Mouse (Mus musculus) erythroblast, adult 5-6 weeks (primary cell): ENCODE data around the gene Pkp3. TPM values are rescaled to one million over a fixed set of nuclear protein-coding genes. Genes with fewer than 3 reads are reported as not detected.

Experiments used
- ATAC-seq: replicated peaks from 2 replicates; pipeline ENCODE4 v1.8.0; 2016; ENCODE audit warnings: moderate number of reproducible peaks, mild to moderate bottlenecking, moderate TSS enrichment, inconsistent platforms; ENCODE audit not compliant: poor library complexity, low FRiP score, severe bottlenecking
- total RNA-seq, 2 experiments: library from RNA; stranded (forward) in 1 of 2; stranded (reverse) in 1 of 2; fragments of 150-400 nt in 1 of 2; fragments of 200-764, 138-1000 nt in 1 of 2; gene quantifications; 2 replicates each; pipeline versions ENCODE4 v1.2.3 to v1.2.4; 2015 to 2017; ENCODE audit warnings: low replicate concordance in 2 of 2

The Pkp3 gene
- total RNA-seq, 2 experiments from 2014 or later = not detected

GRCm38 (mm10) chr7:141131904-141132755, 54.1 kb downstream of the Pkp3 start:
- ATAC-seq = peak; percentile 79

Other genes with a start within 250 kb of the Pkp3 start
Only the 30 nearest of the 34 such genes appear.
- not detected in 2 replicates for gene Odf3, start 230.4 kb upstream of the Pkp3 start, total RNA-seq (2015; ENCODE audit: low replicate concordance)
- gene Odf3, start 230.4 kb upstream of the Pkp3 start, total RNA-seq (2017; ENCODE audit: low replicate concordance) = not detected in 2 replicates
- gene Gm45785, start 221.9 kb upstream of the Pkp3 start, total RNA-seq (2015; ENCODE audit: low replicate concordance) = not detected in 2 replicates
- not detected in 2 replicates for gene Gm45785, start 221.9 kb upstream of the Pkp3 start, total RNA-seq (2017; ENCODE audit: low replicate concordance)
- gene Ric8a, start 221.3 kb upstream of the Pkp3 start, total RNA-seq (2015; ENCODE audit: low replicate concordance) = 9.2 and 16.3 TPM in 2 replicates
- 9.2 and 9.8 TPM in 2 replicates for gene Ric8a, start 221.3 kb upstream of the Pkp3 start, total RNA-seq (2017; ENCODE audit: low replicate concordance)
- 10.4 and 14.8 TPM in 2 replicates for gene Bet1l, start 220.6 kb upstream of the Pkp3 start, total RNA-seq (2015; ENCODE audit: low replicate concordance)
- 17.3 and 19.5 TPM in 2 replicates for gene Bet1l, start 220.6 kb upstream of the Pkp3 start, total RNA-seq (2017; ENCODE audit: low replicate concordance)
- 13.1 and 37.0 TPM in 2 replicates for gene Psmd13, start 196.2 kb upstream of the Pkp3 start, total RNA-seq (2015; ENCODE audit: low replicate concordance)
- 56.0 and 77.4 TPM in 2 replicates for gene Psmd13, start 196.2 kb upstream of the Pkp3 start, total RNA-seq (2017; ENCODE audit: low replicate concordance)
- gene Sirt3, start 195.9 kb upstream of the Pkp3 start, total RNA-seq (2015; ENCODE audit: low replicate concordance) = 1.9 and 12.1 TPM in 2 replicates
- 1.4 and 2.1 TPM in 2 replicates for gene Sirt3, start 195.9 kb upstream of the Pkp3 start, total RNA-seq (2017; ENCODE audit: low replicate concordance)
- not detected in 2 replicates for gene Cox8b, start 177.8 kb upstream of the Pkp3 start, total RNA-seq (2015; ENCODE audit: low replicate concordance)
- gene Cox8b, start 177.8 kb upstream of the Pkp3 start, total RNA-seq (2017; ENCODE audit: low replicate concordance) = not detected in 2 replicates
- not detected in 2 replicates for gene Nlrp6, start 157.3 kb upstream of the Pkp3 start, total RNA-seq (2015; ENCODE audit: low replicate concordance)
- gene Nlrp6, start 157.3 kb upstream of the Pkp3 start, total RNA-seq (2017; ENCODE audit: low replicate concordance) = not detected in 2 replicates
- gene Pgghg, start 136.8 kb upstream of the Pkp3 start, total RNA-seq (2015; ENCODE audit: low replicate concordance) = 0.38 and 3.8 TPM in 2 replicates
- gene Pgghg, start 136.8 kb upstream of the Pkp3 start, total RNA-seq (2017; ENCODE audit: low replicate concordance) = 1.5 and 3.3 TPM in 2 replicates
- not detected in 2 replicates for gene Ifitm5, start 127.9 kb upstream of the Pkp3 start, total RNA-seq (2015; ENCODE audit: low replicate concordance)
- 1.5 TPM in 1 of 2 replicates, not detected in the other for gene Ifitm5, start 127.9 kb upstream of the Pkp3 start, total RNA-seq (2017; ENCODE audit: low replicate concordance)
- not detected in 2 replicates for gene Gm45717, start 122.3 kb upstream of the Pkp3 start, total RNA-seq (2015; ENCODE audit: low replicate concordance)
- gene Gm45717, start 122.3 kb upstream of the Pkp3 start, total RNA-seq (2017; ENCODE audit: low replicate concordance) = not detected in 2 replicates
- gene Ifitm2, start 122.2 kb upstream of the Pkp3 start, total RNA-seq (2015; ENCODE audit: low replicate concordance) = 133 and 151 TPM in 2 replicates
- gene Ifitm2, start 122.2 kb upstream of the Pkp3 start, total RNA-seq (2017; ENCODE audit: low replicate concordance) = 41.4 and 47.4 TPM in 2 replicates
- 31.8 and 47.3 TPM in 2 replicates for gene Ifitm1, start 111.0 kb upstream of the Pkp3 start, total RNA-seq (2015; ENCODE audit: low replicate concordance)
- gene Ifitm1, start 111.0 kb upstream of the Pkp3 start, total RNA-seq (2017; ENCODE audit: low replicate concordance) = 0.70 and 11.8 TPM in 2 replicates
- 186 and 267 TPM in 2 replicates for gene Ifitm3, start 67.4 kb upstream of the Pkp3 start, total RNA-seq (2015; ENCODE audit: low replicate concordance)
- gene Ifitm3, start 67.4 kb upstream of the Pkp3 start, total RNA-seq (2017; ENCODE audit: low replicate concordance) = 78.8 and 112 TPM in 2 replicates
- 336 and 380 TPM in 2 replicates for gene Ifitm6, start 60.3 kb upstream of the Pkp3 start, total RNA-seq (2015; ENCODE audit: low replicate concordance)
- 99.4 and 179 TPM in 2 replicates for gene Ifitm6, start 60.3 kb upstream of the Pkp3 start, total RNA-seq (2017; ENCODE audit: low replicate concordance)
- not detected in 2 replicates for gene Gm17387, start 49.1 kb upstream of the Pkp3 start, total RNA-seq (2015; ENCODE audit: low replicate concordance)
- not detected in 2 replicates for gene Gm17387, start 49.1 kb upstream of the Pkp3 start, total RNA-seq (2017; ENCODE audit: low replicate concordance)
- gene B4galnt4, start 17.1 kb upstream of the Pkp3 start, total RNA-seq (2015; ENCODE audit: low replicate concordance) = 0.84 TPM in 1 of 2 replicates, not detected in the other
- gene B4galnt4, start 17.1 kb upstream of the Pkp3 start, total RNA-seq (2017; ENCODE audit: low replicate concordance) = not detected in 2 replicates
- 4.2 TPM in 1 of 2 replicates, not detected in the other for gene Sigirr, start 22.4 kb downstream of the Pkp3 start, total RNA-seq (2015; ENCODE audit: low replicate concordance)
- 2.8 and 4.4 TPM in 2 replicates for gene Sigirr, start 22.4 kb downstream of the Pkp3 start, total RNA-seq (2017; ENCODE audit: low replicate concordance)
- not detected in 2 replicates for gene Ano9, start 39.6 kb downstream of the Pkp3 start, total RNA-seq (2015; ENCODE audit: low replicate concordance)
- gene Ano9, start 39.6 kb downstream of the Pkp3 start, total RNA-seq (2017; ENCODE audit: low replicate concordance) = not detected in 2 replicates
- gene Ptdss2, start 44.2 kb downstream of the Pkp3 start, total RNA-seq (2015; ENCODE audit: low replicate concordance) = 123 and 158 TPM in 2 replicates
- 153 and 164 TPM in 2 replicates for gene Ptdss2, start 44.2 kb downstream of the Pkp3 start, total RNA-seq (2017; ENCODE audit: low replicate concordance)
- 11.9 and 13.8 TPM in 2 replicates for gene Rnh1, start 94.6 kb downstream of the Pkp3 start, total RNA-seq (2015; ENCODE audit: low replicate concordance)
- 15.1 and 15.7 TPM in 2 replicates for gene Rnh1, start 94.6 kb downstream of the Pkp3 start, total RNA-seq (2017; ENCODE audit: low replicate concordance)
- gene Hras, start 115.8 kb downstream of the Pkp3 start, total RNA-seq (2015; ENCODE audit: low replicate concordance) = 3.8 and 24.9 TPM in 2 replicates
- 11.4 and 20.8 TPM in 2 replicates for gene Hras, start 115.8 kb downstream of the Pkp3 start, total RNA-seq (2017; ENCODE audit: low replicate concordance)
- gene Lrrc56, start 115.9 kb downstream of the Pkp3 start, total RNA-seq (2015; ENCODE audit: low replicate concordance) = 2.1 TPM in 1 of 2 replicates, not detected in the other
- 0.94 and 1.8 TPM in 2 replicates for gene Lrrc56, start 115.9 kb downstream of the Pkp3 start, total RNA-seq (2017; ENCODE audit: low replicate concordance)
- not detected in 2 replicates for gene Lmntd2, start 135.9 kb downstream of the Pkp3 start, total RNA-seq (2015; ENCODE audit: low replicate concordance)
- 0.17 and 1.7 TPM in 2 replicates for gene Lmntd2, start 135.9 kb downstream of the Pkp3 start, total RNA-seq (2017; ENCODE audit: low replicate concordance)
- gene Rassf7, start 137.6 kb downstream of the Pkp3 start, total RNA-seq (2015; ENCODE audit: low replicate concordance) = 1.7 and 6.0 TPM in 2 replicates
- 3.9 and 12.2 TPM in 2 replicates for gene Rassf7, start 137.6 kb downstream of the Pkp3 start, total RNA-seq (2017; ENCODE audit: low replicate concordance)
- gene Phrf1, start 150.6 kb downstream of the Pkp3 start, total RNA-seq (2015; ENCODE audit: low replicate concordance) = 24.9 and 30.0 TPM in 2 replicates
- gene Phrf1, start 150.6 kb downstream of the Pkp3 start, total RNA-seq (2017; ENCODE audit: low replicate concordance) = 25.5 and 32.8 TPM in 2 replicates
- gene Irf7, start 188.3 kb downstream of the Pkp3 start, total RNA-seq (2015; ENCODE audit: low replicate concordance) = 49.5 and 73.8 TPM in 2 replicates
- gene Irf7, start 188.3 kb downstream of the Pkp3 start, total RNA-seq (2017; ENCODE audit: low replicate concordance) = 78.0 and 88.9 TPM in 2 replicates
- gene Cdhr5, start 198.6 kb downstream of the Pkp3 start, total RNA-seq (2015; ENCODE audit: low replicate concordance) = not detected in 2 replicates
- gene Cdhr5, start 198.6 kb downstream of the Pkp3 start, total RNA-seq (2017; ENCODE audit: low replicate concordance) = not detected in 2 replicates
- gene Sct, start 200.9 kb downstream of the Pkp3 start, total RNA-seq (2015; ENCODE audit: low replicate concordance) = not detected in 2 replicates
- gene Sct, start 200.9 kb downstream of the Pkp3 start, total RNA-seq (2017; ENCODE audit: low replicate concordance) = not detected in 2 replicates
- gene Drd4, start 213.8 kb downstream of the Pkp3 start, total RNA-seq (2015; ENCODE audit: low replicate concordance) = not detected in 2 replicates
- not detected in 2 replicates for gene Drd4, start 213.8 kb downstream of the Pkp3 start, total RNA-seq (2017; ENCODE audit: low replicate concordance)